In genomic region chr4:152029087-152029486, GRCm38 (mm10) we compare ENCODE assay signal across 10 mouse cellular contexts. TPM values are rescaled to one million over a fixed set of nuclear protein-coding genes. Genes with fewer than 3 reads are reported as not detected.
DNase-seq lines count a peak whose midpoint lies in the region; ATAC-seq and TF ChIP-seq lines count a peak whose summit lies in the region.
"Had no signal": no experiment of that assay in that cellular context is flagged by ENCODE, and none has a peak within 500 bp of the region (broad histone marks: within the 10 kb centered on the region; RNA-seq: fewer than 3 reads in every experiment).

No protein-coding gene starts in this region.

- no peak overlapping the region for H3K9ac ChIP-seq in heart, embryonic 12.5 days
- H3K9ac ChIP-seq: liver, embryonic 15.5 days had no signal

- no peak overlapping the region for H3K27ac ChIP-seq in heart, embryonic 12.5 days (ENCODE audit: poor library complexity, severe bottlenecking)
- H3K27ac ChIP-seq: liver, embryonic 15.5 days had no signal

- no peak for ATAC-seq in heart, embryonic 12.5 days (ENCODE audit: insufficient number of reproducible peaks, low FRiP score)

- peaks cover 30% of the 10 kb centered on the region for H3K27me3 ChIP-seq in heart, embryonic 12.5 days (replicated peaks)

- H3K36me3 ChIP-seq in heart, embryonic 12.5 days, result peaks cover 8% of the 10 kb centered on the region

- peak; percentile 21; the same call in 1 of the 2 replicates for TF ChIP-seq CTCF in lung, adult 2 months (IDR thresholded peaks at IDR 0.05; ENCODE audit: insufficient read depth, low read length)
- TF ChIP-seq CTCF in brain, embryonic 14.5 days (IDR thresholded peaks at IDR 0.05; ENCODE audit: borderline replicate concordance, extremely low read depth, insufficient read depth, insufficient read length), result peak; percentile 8; the same call in 1 of the 2 replicates

- H3K4me2 ChIP-seq in heart, embryonic 12.5 days, result no peak overlapping the region

- H3K4me3 ChIP-seq in lung, adult 2 months (replicated peaks; ENCODE audit: extremely low read depth, low read depth, low read length), result no peak overlapping the region
- no peak overlapping the region for H3K4me3 ChIP-seq in heart, embryonic 12.5 days

- WGBS in lung, adult 2 months, result 47% methylated on average over 5 of the region's 5 CpGs
- 36% methylated on average over 5 of the region's 5 CpGs for WGBS in heart, embryonic 12.5 days

- H3K4me1 ChIP-seq in lung, adult 2 months (ENCODE audit: control insufficient read depth, insufficient read depth, low read length), result peaks cover 16% of the 10 kb centered on the region
- H3K4me1 ChIP-seq in heart, embryonic 12.5 days (replicated peaks), result peaks cover 41% of the 10 kb centered on the region

- H3K9me3 ChIP-seq in heart, embryonic 12.5 days (replicated peaks), result no peaks in the 10 kb centered on the region
- H3K9me3 ChIP-seq: liver, embryonic 15.5 days had no signal

- TF ChIP-seq POLR2A in lung, adult 2 months (IDR thresholded peaks at IDR 0.05; ENCODE audit: borderline replicate concordance, extremely low read depth, low read depth, low read length), result no peak
- TF ChIP-seq POLR2A in brain, embryonic 14.5 days (IDR thresholded peaks at IDR 0.05; ENCODE audit: borderline replicate concordance, extremely low read depth, insufficient read depth, insufficient read length, poor library complexity, severe bottlenecking), result no peak

- DNase-seq in embryo, embryonic 11 days, result peak; percentile 2
- DNase-seq in embryo, embryonic 9.5 days (ENCODE audit: extremely low spot score), result no peak
- no peak for DNase-seq in lung, adult 2 months
- DNase-seq in lung, adult 18-20 months, result no peak
- peak; percentile 8 for DNase-seq in brain, embryonic 14.5 days (ENCODE audit: low read depth)
- DNase-seq in naive thymus-derived CD4-positive, alpha-beta T cell, adult 2 months (ENCODE audit: low read depth), result peak; percentile 52
- no peak for DNase-seq in ovary, postnatal 10 days (ENCODE audit: low spot score)
- DNase-seq: retina, postnatal 1 day had no signal

RNA-seq across cellular contexts. Expression of gene Zbtb48, which starts 1.6 kb away (rescaled TPM):
- polyA plus RNA-seq in lung, adult 2 months (2012; rRNA removed), result 15.9 and 21.6 TPM in 2 replicates
- polyA plus RNA-seq in brain, embryonic 14.5 days (2012; rRNA removed), result 26.8 and 33.6 TPM in 2 replicates
- 13.9 and 15.1 TPM in 2 replicates for polyA plus RNA-seq in heart, embryonic 12.5 days (2016; fragmentation: Nextera tagmentation; extraction: Ambion mirVana)

RNA-seq across cellular contexts. Expression of gene Tas1r1, which starts 9.3 kb away (rescaled TPM):
- 0.08 TPM in 1 of 2 replicates, not detected in the other for polyA plus RNA-seq in lung, adult 2 months (2012; rRNA removed)
- 0.37 and 0.58 TPM in 2 replicates for polyA plus RNA-seq in brain, embryonic 14.5 days (2012; rRNA removed)
- polyA plus RNA-seq in heart, embryonic 12.5 days (2016; fragmentation: Nextera tagmentation; extraction: Ambion mirVana), result 0.06 and 0.13 TPM in 2 replicates

RNA-seq across cellular contexts. Expression of gene Nol9, which starts 10.0 kb away (rescaled TPM):
- 16.7 and 18.2 TPM in 2 replicates for polyA plus RNA-seq in lung, adult 2 months (2012; rRNA removed)
- polyA plus RNA-seq in brain, embryonic 14.5 days (2012; rRNA removed), result 23.4 and 28.8 TPM in 2 replicates
- polyA plus RNA-seq in heart, embryonic 12.5 days (2016; fragmentation: Nextera tagmentation; extraction: Ambion mirVana), result 23.1 and 25.8 TPM in 2 replicates

RNA-seq across cellular contexts. Expression of gene Klhl21, which starts 20.5 kb away (rescaled TPM):
- 43.6 and 48.6 TPM in 2 replicates for polyA plus RNA-seq in lung, adult 2 months (2012; rRNA removed)
- polyA plus RNA-seq in brain, embryonic 14.5 days (2012; rRNA removed), result 3.7 and 5.0 TPM in 2 replicates
- polyA plus RNA-seq in heart, embryonic 12.5 days (2016; fragmentation: Nextera tagmentation; extraction: Ambion mirVana), result 41.0 and 41.4 TPM in 2 replicates

RNA-seq across cellular contexts. Expression of gene Phf13, which starts 33.0 kb away (rescaled TPM):
- 8.9 TPM in 2 replicates for polyA plus RNA-seq in lung, adult 2 months (2012; rRNA removed)
- 18.4 and 19.6 TPM in 2 replicates for polyA plus RNA-seq in brain, embryonic 14.5 days (2012; rRNA removed)
- 26.7 and 27.0 TPM in 2 replicates for polyA plus RNA-seq in heart, embryonic 12.5 days (2016; fragmentation: Nextera tagmentation; extraction: Ambion mirVana)

Comparison
In these comparisons a context has a peak if more than half of its experiments do, and no peak if none do; other contexts are left out.
1. DNase-seq: peak in embryo, embryonic 11 days (single experiment), brain, embryonic 14.5 days (single experiment) and naive thymus-derived CD4-positive, alpha-beta T cell, adult 2 months (single experiment); none in embryo, embryonic 9.5 days (single experiment), lung, adult 2 months (single experiment), lung, adult 18-20 months (0 of 2) and ovary, postnatal 10 days (single experiment).